Mouse (Mus musculus) ES-CJ7 (cell line): ENCODE results near the gene Clk3.

Experiments used
- DNase-seq: peaks from one replicate; pipeline ENCODE4 v3.0.0; 2011; ENCODE audit warnings: low read depth, low spot score

The Clk3 gene

GRCm38 (mm10) chr9:57765364-57766351 lies at the start of gene Clk3:
Gene Clk3 (minus strand): TSS chr9:57765860.
- DNase-seq: peak; percentile 47

DNA sequence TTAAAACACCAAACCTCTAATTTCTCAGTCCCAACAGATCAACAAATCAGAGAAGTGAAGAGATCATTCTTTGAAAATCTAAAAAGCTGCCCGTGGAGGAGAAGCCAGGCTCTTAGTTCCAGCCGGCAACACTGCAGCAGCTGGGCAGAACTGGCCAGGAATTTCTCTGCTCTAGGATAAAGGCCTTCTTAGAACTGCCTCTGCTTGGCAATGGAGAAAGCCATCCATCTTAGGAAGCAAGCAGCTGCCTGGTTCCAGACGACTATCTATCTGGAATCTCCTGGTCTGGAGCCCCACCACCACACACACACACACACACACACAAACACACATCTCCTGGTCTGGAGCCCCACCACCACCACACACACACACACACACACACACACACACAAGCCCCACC lies 49.2 kb upstream of the Clk3 start:
- DNase-seq: no peak

DNA sequence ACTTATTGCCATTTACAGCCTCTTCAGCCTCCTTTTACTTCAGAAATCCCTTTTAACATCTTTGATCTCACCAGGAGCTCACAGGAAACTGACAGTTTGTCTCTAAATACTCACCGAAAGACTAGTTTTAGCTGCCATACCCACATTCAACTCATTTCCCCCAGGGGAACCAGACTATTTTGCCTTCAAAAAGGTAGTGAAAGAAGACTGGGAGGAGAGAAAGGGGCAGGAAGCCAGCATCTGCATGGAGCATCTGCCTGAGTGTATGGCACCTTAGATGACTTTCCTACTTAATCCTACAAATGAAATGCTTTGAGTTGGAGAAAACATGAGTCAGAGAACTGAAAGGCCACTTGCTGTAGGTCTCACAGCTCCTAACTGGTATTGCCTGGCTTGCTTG lies 48.4 kb upstream of the Clk3 start:
- no peak for DNase-seq

- DNase-seq: no peak
These were observed 46.4 kb upstream of the Clk3 start for GRCm38 (mm10) chr9:57811793-57812733.

DNA sequence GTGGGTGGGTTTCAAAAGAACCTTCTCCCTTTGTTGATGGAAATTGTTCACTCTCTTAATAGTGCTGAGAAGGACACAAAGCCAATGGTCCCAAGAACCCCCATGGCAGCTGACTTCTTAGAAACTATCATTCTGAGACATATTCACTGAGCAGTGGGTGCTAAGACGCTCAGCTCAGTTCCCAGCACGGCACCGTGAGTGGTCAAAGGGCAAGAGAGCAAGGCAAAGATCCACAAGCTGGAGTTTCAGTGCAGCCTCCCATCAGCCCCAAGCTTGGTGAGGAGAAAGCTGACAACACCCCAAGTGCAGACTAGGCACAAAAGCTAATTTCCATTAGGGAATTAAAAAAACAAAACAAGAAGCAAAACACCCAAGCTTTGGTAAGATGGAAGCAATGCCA lies 45.0 kb upstream of the Clk3 start:
- DNase-seq: no peak

DNA sequence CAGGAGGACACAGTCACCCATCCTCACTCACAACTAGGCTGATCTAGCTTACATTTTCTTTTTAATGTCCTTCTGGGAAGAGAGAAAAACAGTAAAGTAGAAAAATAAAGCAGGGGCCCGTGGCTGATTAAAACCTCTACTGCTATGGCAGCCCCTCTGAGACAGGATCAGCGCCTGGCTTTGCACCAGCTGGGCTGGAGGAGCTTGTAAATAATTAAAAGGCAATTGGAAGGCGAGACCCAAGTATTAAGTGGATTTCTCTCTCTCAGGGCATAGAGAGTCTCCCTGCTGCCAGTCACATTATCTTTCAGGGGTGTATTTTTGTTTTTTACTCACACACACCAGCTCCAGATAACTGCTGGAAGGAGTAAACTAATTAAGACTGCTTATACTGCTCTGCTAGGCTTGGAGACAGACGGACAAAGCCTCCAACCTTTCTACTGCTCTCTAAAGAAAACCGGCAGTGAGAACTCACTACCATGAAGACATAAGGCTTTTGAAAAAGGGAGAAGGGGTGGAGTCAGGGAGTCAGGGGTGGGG lies 43.2 kb upstream of the Clk3 start:
- DNase-seq: no peak

- peak; percentile 43 for DNase-seq
These were observed 41.6 kb upstream of the Clk3 start for GRCm38 (mm10) chr9:57807174-57807651.

DNA sequence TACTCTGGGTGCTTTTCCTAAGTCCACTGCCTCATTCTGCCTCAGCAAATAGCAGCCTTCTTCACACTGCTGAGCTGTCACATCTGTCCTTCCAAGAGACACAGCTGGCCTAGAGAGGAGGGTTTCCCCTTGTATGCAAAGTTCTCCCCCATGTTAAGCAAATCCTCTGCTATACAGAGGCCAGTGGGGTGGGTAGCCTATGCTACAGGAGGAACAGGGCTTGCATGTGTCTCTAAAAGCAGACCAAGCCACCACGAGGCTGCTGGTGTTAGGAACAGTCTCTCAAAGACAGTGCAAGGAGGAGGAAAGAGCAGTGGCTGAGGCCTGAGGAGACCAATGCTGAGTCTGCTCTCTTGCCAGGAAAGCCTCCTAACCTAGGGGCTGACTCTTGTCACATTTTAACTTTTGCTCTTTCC lies 40.4 kb upstream of the Clk3 start:
- DNase-seq: no peak

DNA sequence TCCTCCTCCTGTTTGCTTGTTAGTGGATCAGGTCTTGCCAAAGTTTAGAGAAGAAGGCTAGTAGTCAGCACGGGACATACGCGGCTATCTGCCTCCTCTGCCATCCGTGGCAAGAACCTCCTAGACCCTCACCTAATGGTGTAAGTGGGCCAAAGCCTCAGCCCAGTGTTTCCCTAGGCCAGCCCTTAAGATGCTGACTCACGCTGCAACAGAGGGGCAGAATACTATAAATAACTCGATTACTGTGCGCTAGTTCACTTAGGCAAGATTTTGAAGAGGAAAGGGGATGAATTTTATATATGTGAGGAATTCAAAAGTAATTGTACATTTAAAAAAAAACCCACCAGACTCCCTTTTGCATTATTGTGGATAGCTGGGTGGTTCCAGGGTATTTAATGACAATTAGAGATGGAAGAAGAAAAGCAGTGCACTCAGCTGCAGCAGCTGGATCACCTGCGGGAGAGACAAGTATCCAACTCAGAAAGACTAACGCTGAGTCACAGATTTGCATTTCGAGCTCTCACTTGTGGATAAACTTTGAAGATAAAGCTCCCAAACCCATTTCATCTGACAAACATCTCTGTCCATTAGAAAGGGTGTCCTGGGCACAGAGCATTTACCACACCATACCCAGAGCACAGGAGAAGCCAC lies 39.6 kb upstream of the Clk3 start:
- no peak for DNase-seq

DNA sequence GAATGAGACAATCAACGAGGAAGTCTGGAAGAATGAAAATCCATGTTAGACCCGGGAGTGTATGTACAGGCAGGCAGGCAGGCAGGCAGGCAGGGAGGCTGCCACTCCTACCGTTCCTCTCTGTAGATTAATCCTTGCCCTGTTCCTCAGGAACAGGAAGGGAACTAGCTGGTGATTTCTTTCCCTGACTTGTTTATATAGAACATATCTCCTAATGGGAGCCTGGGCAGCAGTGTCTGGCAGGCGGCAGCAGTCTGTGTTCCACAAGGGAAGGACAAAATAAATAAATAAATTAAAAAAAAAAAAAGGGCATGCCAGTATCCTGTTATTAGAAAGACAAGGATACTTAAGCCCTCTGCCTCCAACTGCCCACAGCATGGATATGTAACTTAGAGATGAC lies 38.2 kb upstream of the Clk3 start:
- no peak for DNase-seq

GRCm38 (mm10) chr9:57803047-57803446 lies 37.4 kb upstream of the Clk3 start:
- no peak for DNase-seq

- DNase-seq: no peak
These were observed 34.8 kb upstream of the Clk3 start for GRCm38 (mm10) chr9:57800325-57800975.

DNA sequence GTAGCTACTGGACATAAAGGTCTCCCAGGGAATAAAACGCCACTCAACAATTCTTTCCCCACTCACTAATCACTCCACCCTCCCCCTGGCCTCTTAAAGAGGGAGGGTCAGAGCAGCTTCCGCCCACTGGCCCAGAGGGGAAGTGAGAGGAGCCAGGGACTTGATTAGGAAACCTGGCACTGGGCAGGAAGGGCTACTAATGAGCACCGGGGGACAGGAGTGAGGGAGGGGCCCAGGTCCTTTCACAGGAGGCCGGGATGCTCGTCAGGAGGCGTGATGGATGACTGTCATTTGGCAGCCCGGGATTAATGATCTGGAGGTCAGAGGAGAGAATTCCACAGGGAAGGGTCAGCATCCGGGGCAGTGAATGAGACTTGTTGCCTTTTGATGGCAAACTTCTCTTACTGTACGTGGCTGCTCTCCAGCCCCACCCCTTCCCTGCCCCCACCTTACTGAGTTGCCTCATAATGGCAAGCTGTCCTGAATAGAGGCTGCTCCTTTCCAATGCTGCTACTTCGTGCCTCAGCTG lies 33.1 kb upstream of the Clk3 start:
- DNase-seq: peak; percentile 15

GRCm38 (mm10) chr9:57797456-57797855 lies 31.8 kb upstream of the Clk3 start:
- no peak for DNase-seq

- DNase-seq: no peak
These were observed 24.1 kb upstream of the Clk3 start for GRCm38 (mm10) chr9:57789733-57790132.

DNA sequence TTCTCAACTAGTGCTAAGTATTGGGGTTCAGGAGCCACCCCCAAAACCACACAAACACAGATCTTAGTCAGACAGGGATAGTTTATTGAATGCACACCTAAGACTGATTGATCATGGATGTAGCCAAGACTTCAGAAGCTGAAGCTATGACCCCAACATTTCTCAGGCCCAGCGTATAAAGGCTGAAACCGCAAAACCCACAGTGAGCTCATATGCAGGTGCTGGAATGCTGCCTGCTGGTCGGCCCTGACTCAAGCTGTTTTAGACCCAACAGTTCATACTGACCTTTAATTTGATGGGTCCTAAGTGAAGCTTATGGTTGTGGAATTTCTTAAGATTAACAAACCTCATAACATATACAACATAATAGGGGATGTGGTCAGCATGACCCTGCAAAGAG lies 17.0 kb upstream of the Clk3 start:
- DNase-seq: no peak

DNA sequence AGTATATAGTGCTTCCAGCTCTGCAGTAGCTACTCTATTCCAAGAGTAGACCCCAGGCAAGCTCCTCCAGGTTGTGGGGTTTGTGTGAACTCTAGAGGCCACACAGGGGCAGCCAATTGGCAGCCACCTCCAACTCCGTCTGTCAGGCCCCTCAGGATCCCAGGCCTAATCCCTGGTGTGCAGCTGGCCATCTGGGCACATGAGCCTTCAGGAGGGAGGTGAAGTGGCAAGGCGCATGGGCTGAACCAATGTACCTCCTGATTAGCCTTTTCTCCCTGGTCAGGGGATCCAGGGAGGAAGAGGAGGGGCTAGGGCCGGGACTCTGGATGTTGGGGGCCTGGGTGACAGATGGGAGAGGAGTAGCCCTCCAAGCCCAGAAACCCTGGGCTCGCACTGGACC lies 10.1 kb upstream of the Clk3 start:
- DNase-seq: no peak

- no peak for DNase-seq
These were observed 9.4 kb upstream of the Clk3 start for GRCm38 (mm10) chr9:57775026-57775425.

GRCm38 (mm10) chr9:57774168-57774567 lies 8.5 kb upstream of the Clk3 start:
- DNase-seq: peak; percentile 41

GRCm38 (mm10) chr9:57773754-57774153 lies 8.1 kb upstream of the Clk3 start:
- no peak for DNase-seq

GRCm38 (mm10) chr9:57770836-57771235 lies 5.2 kb upstream of the Clk3 start:
- DNase-seq: no peak
